Mouse (Mus musculus): Measurements from ENCODE around the gene Phf21a. TPM values are rescaled to one million over a fixed set of nuclear protein-coding genes. Genes with fewer than 3 reads are reported as not detected.
"Not testable (repeated sequence)": the region's sequence is repeated elsewhere in the genome, so short reads cannot be mapped to it uniquely, and the experiment has no call there.

Phf21a gene
- polyA plus RNA-seq, 1 experiment from 2014 or later, result 25.5 TPM

DNA sequence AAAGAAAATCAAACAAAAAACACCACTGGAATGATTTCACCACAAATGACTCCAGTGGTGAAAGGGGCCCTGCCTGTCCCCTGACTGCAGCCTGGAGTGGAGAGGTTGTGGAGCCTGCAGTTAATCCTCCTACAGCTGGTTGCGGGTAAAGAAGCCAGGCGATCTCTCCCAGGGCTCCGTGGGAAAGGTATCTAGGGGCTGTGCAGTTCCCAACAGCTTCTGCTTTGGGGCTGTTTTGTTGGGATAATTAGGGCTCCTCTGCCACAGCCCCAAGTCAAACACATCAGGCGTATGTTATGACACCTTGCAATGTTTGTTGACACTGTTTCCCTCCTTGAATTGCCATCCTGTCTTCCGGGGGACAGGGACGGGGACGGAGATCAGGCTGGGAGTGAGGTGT, 47.5 kb downstream of the Phf21a start:
- no peak overlapping the region for H3K9ac ChIP-seq (ENCODE audit: low read depth, low read length)
- H3K4me1 ChIP-seq (ENCODE audit: control insufficient read depth, insufficient read depth, low read length), result no peaks in the 10 kb centered on the region
- peak overlapping the region; percentile 30 for H3K4me3 ChIP-seq (ENCODE audit: low read depth, low read length)
- no peaks in the 10 kb centered on the region for H3K9me3 ChIP-seq (replicated peaks; ENCODE audit: control insufficient read depth, low read length)
- H3K36me3 ChIP-seq (ENCODE audit: control insufficient read depth, insufficient read depth, low read length), result no peaks in the 10 kb centered on the region
- H3K27ac ChIP-seq (ENCODE audit: low read depth, low read length), result no peak overlapping the region
- H3K27me3 ChIP-seq (ENCODE audit: control insufficient read depth, insufficient read depth, low read length), result no peaks in the 10 kb centered on the region
- no peak for ATAC-seq (replicated peaks; ENCODE audit: insufficient number of reproducible peaks, low FRiP score, low TSS enrichment)
- WGBS (ENCODE audit: insufficient replicate concordance), result 12% methylated on average over 7 of the region's 7 CpGs
- peak overlapping the region; percentile 68 for H3K4me2 ChIP-seq

DNA sequence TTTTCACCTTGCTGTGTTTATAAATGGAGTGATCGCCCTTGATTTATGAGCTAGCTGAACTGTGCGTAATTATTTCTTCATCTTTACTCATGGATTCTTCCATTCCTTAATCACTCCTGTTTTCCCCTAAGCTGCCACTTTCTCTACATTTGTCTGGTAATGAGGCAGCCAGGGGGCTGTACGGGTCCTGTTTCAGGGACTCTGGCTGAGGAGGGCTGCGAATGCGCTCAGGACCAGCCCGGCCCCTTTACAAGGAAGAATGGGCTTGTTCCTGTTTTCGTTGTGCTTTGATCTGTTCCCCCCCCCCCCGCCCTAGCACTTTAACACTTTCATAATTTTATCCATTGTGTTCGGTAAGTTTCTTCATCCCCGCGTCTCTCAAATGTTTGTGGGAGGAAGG, 48.2 kb downstream of the Phf21a start:
- WGBS (ENCODE audit: insufficient replicate concordance), result 10% methylated on average over 11 of the region's 11 CpGs
- peak overlapping the region; percentile 68 for H3K4me2 ChIP-seq
- no peaks in the 10 kb centered on the region for H3K36me3 ChIP-seq (ENCODE audit: control insufficient read depth, insufficient read depth, low read length)
- no peak overlapping the region for H3K27ac ChIP-seq (ENCODE audit: low read depth, low read length)
- no peaks in the 10 kb centered on the region for H3K9me3 ChIP-seq (replicated peaks; ENCODE audit: control insufficient read depth, low read length)
- peak overlapping the region; percentile 30 for H3K4me3 ChIP-seq (ENCODE audit: low read depth, low read length)
- no peaks in the 10 kb centered on the region for H3K27me3 ChIP-seq (ENCODE audit: control insufficient read depth, insufficient read depth, low read length)
- no peak for ATAC-seq (replicated peaks; ENCODE audit: insufficient number of reproducible peaks, low FRiP score, low TSS enrichment)
- no peak overlapping the region for H3K9ac ChIP-seq (ENCODE audit: low read depth, low read length)
- no peaks in the 10 kb centered on the region for H3K4me1 ChIP-seq (ENCODE audit: control insufficient read depth, insufficient read depth, low read length)

DNA sequence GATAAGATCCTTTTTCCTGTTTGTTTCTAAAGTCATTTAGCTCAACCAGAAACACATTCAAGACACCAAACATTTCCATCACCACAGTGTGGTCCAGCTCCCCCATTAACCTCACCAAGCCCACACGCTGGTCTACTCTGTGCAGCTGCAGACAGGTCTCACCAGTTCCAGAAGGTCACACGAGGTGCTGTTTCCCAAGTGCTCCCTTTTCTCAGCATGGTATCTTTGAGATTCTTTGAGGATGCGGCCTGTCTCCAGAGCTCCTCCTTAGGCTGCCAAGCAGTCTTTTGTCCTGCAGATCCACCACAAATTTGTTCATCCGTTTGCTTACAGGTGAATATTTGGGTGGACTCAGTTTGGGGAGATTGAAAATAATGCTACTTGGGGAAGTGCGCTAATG, 51.0 kb downstream of the Phf21a start:
- Histone ChIP-seq H3K36me3 (ENCODE audit: control insufficient read depth, insufficient read depth, low read length) (no peaks in the 10 kb centered on the region), H3K27ac (ENCODE audit: low read depth, low read length) (no peak overlapping the region), H3K27me3 (ENCODE audit: control insufficient read depth, insufficient read depth, low read length) (no peaks in the 10 kb centered on the region), H3K4me2 (no peak overlapping the region), H3K9me3 (replicated peaks; ENCODE audit: control insufficient read depth, low read length) (no peaks in the 10 kb centered on the region), H3K4me3 (ENCODE audit: low read depth, low read length) (no peak overlapping the region), H3K4me1 (ENCODE audit: control insufficient read depth, insufficient read depth, low read length) (no peaks in the 10 kb centered on the region), H3K9ac (ENCODE audit: low read depth, low read length) (no peak overlapping the region)
- WGBS (ENCODE audit: insufficient replicate concordance), result 42% methylated on average over 5 of the region's 5 CpGs
- ATAC-seq (replicated peaks; ENCODE audit: insufficient number of reproducible peaks, low FRiP score, low TSS enrichment), result no peak

DNA sequence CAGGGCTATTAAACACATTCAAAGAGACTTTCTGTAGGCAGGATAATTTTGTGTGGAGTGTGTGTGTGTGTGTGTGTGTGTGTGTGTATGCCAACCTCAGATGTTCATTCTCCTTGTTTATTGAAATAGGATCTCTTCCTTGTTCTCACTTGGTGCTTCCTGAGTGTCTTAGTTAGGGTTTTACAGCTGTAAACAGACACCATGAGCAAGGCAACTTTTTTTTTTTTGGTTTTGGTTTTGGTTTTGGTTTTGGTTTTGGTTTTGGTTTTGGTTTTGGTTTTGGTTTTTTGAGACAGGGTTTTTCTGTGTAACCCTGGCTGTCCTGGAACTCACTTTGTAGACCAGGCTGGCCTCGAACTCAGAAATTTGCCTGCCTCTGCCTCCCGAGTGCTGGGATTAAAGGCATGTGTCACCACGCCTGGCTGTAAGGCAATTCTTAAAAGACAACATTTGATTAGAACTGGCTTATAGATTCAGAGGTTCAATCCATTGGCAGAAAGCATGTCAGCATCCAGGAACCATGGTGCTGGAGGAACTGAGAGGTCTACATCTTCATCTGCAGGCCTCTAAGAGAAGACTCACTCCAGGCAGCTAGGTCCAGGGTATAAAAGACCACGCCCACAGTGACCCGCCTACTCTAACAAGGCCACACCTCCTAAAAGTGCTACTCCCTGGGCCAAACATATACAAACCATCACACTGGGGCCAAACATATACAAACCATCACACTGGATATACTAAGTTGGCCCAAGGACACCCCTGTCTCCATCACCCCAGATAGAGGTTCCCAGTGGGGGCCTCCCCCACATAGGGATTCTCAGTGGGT, 55.2 kb downstream of the Phf21a start:
- not testable (repeated sequence) for H3K4me3 ChIP-seq (ENCODE audit: low read depth, low read length); H3K27ac ChIP-seq (ENCODE audit: low read depth, low read length); H3K27me3 ChIP-seq (ENCODE audit: control insufficient read depth, insufficient read depth, low read length); H3K9me3 ChIP-seq (replicated peaks; ENCODE audit: control insufficient read depth, low read length); H3K36me3 ChIP-seq (ENCODE audit: control insufficient read depth, insufficient read depth, low read length); H3K4me1 ChIP-seq (ENCODE audit: control insufficient read depth, insufficient read depth, low read length); H3K9ac ChIP-seq (ENCODE audit: low read depth, low read length); H3K4me2 ChIP-seq; ATAC-seq (replicated peaks; ENCODE audit: insufficient number of reproducible peaks, low FRiP score, low TSS enrichment)
- WGBS (ENCODE audit: insufficient replicate concordance), result 78% methylated on average over 5 of the region's 5 CpGs

- Histone ChIP-seq H3K27ac (ENCODE audit: low read depth, low read length) (no peak overlapping the region), H3K4me1 (ENCODE audit: control insufficient read depth, insufficient read depth, low read length) (no peaks in the 10 kb centered on the region), H3K27me3 (ENCODE audit: control insufficient read depth, insufficient read depth, low read length) (no peaks in the 10 kb centered on the region), H3K36me3 (ENCODE audit: control insufficient read depth, insufficient read depth, low read length) (no peaks in the 10 kb centered on the region), H3K4me3 (ENCODE audit: low read depth, low read length) (no peak overlapping the region), H3K9me3 (replicated peaks; ENCODE audit: control insufficient read depth, low read length) (no peaks in the 10 kb centered on the region), H3K4me2 (no peak overlapping the region), H3K9ac (ENCODE audit: low read depth, low read length) (no peak overlapping the region)
- ATAC-seq (replicated peaks; ENCODE audit: insufficient number of reproducible peaks, low FRiP score, low TSS enrichment), result no peak
- 57% methylated on average over 10 of the region's 10 CpGs for WGBS (ENCODE audit: insufficient replicate concordance)
Measured at GRCm38 (mm10) chr2:92164291-92164690, 71.4 kb downstream of the Phf21a start.

DNA sequence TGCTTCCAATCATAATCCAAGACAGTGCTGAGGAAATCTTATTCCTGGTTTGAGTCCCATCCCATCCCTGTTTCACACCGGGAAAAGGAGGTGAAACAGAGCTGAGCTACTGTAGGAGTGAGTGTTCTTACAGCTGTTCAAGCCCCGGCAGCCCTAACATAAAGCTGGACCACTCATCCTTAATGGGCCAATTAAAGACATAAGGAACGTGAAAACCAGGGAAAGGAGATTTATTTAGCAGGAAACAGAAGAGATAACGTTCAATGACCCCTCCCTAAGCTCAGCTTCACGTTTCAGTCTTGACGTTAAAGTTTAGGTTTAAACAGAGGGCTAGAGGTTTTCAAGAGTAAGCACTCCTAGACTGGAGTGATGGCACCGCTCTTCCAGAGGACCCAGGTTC, 74.0 kb downstream of the Phf21a start:
- H3K27ac ChIP-seq (ENCODE audit: low read depth, low read length), result no peak overlapping the region
- WGBS (ENCODE audit: insufficient replicate concordance), result 46% methylated on average over 7 of the region's 7 CpGs
- ATAC-seq (replicated peaks; ENCODE audit: insufficient number of reproducible peaks, low FRiP score, low TSS enrichment), result no peak

GRCm38 (mm10) chr2:92171046-92171643, 78.2 kb downstream of the Phf21a start:
- no peak overlapping the region for H3K4me3 ChIP-seq (ENCODE audit: low read depth, low read length)
- no peak overlapping the region for H3K4me2 ChIP-seq
- no peaks in the 10 kb centered on the region for H3K36me3 ChIP-seq (ENCODE audit: control insufficient read depth, insufficient read depth, low read length)
- H3K9me3 ChIP-seq (replicated peaks; ENCODE audit: control insufficient read depth, low read length), result no peaks in the 10 kb centered on the region
- no peaks in the 10 kb centered on the region for H3K27me3 ChIP-seq (ENCODE audit: control insufficient read depth, insufficient read depth, low read length)
- ATAC-seq (replicated peaks; ENCODE audit: insufficient number of reproducible peaks, low FRiP score, low TSS enrichment), result no peak
- H3K9ac ChIP-seq (ENCODE audit: low read depth, low read length), result no peak overlapping the region
- WGBS (ENCODE audit: insufficient replicate concordance), result 50% methylated on average over 8 of the region's 8 CpGs
- no peak overlapping the region for H3K27ac ChIP-seq (ENCODE audit: low read depth, low read length)
- H3K4me1 ChIP-seq (ENCODE audit: control insufficient read depth, insufficient read depth, low read length), result no peaks in the 10 kb centered on the region

More for the DNA sequence above, 74.0 kb downstream of the Phf21a start:
- H3K4me2 ChIP-seq, result no peak overlapping the region
- H3K36me3 ChIP-seq (ENCODE audit: control insufficient read depth, insufficient read depth, low read length), result no peaks in the 10 kb centered on the region
- no peaks in the 10 kb centered on the region for H3K4me1 ChIP-seq (ENCODE audit: control insufficient read depth, insufficient read depth, low read length)
- no peaks in the 10 kb centered on the region for H3K9me3 ChIP-seq (replicated peaks; ENCODE audit: control insufficient read depth, low read length)
- H3K4me3 ChIP-seq (ENCODE audit: low read depth, low read length), result no peak overlapping the region
- H3K27me3 ChIP-seq (ENCODE audit: control insufficient read depth, insufficient read depth, low read length), result no peaks in the 10 kb centered on the region
- H3K9ac ChIP-seq (ENCODE audit: low read depth, low read length), result no peak overlapping the region

- Histone ChIP-seq H3K4me1 (ENCODE audit: control insufficient read depth, insufficient read depth, low read length) (no peaks in the 10 kb centered on the region), H3K4me2 (no peak overlapping the region), H3K36me3 (ENCODE audit: control insufficient read depth, insufficient read depth, low read length) (no peaks in the 10 kb centered on the region), H3K27me3 (ENCODE audit: control insufficient read depth, insufficient read depth, low read length) (no peaks in the 10 kb centered on the region), H3K4me3 (ENCODE audit: low read depth, low read length) (no peak overlapping the region), H3K9me3 (replicated peaks; ENCODE audit: control insufficient read depth, low read length) (no peaks in the 10 kb centered on the region), H3K9ac (ENCODE audit: low read depth, low read length) (no peak overlapping the region), H3K27ac (ENCODE audit: low read depth, low read length) (no peak overlapping the region)
- WGBS (ENCODE audit: insufficient replicate concordance), result 83% methylated on average over 5 of the region's 5 CpGs
- ATAC-seq (replicated peaks; ENCODE audit: insufficient number of reproducible peaks, low FRiP score, low TSS enrichment), result no peak
Measured at GRCm38 (mm10) chr2:92172300-92172699, 79.4 kb downstream of the Phf21a start.

- no peaks in the 10 kb centered on the region for H3K36me3 ChIP-seq (ENCODE audit: control insufficient read depth, insufficient read depth, low read length)
- no peak overlapping the region for H3K4me2 ChIP-seq
- no peaks in the 10 kb centered on the region for H3K9me3 ChIP-seq (replicated peaks; ENCODE audit: control insufficient read depth, low read length)
- H3K27ac ChIP-seq (ENCODE audit: low read depth, low read length), result no peak overlapping the region
- WGBS (ENCODE audit: insufficient replicate concordance), result 82% methylated on average over 4 of the region's 4 CpGs
- no peak overlapping the region for H3K9ac ChIP-seq (ENCODE audit: low read depth, low read length)
- H3K4me3 ChIP-seq (ENCODE audit: low read depth, low read length), result no peak overlapping the region
- ATAC-seq (replicated peaks; ENCODE audit: insufficient number of reproducible peaks, low FRiP score, low TSS enrichment), result no peak
- H3K27me3 ChIP-seq (ENCODE audit: control insufficient read depth, insufficient read depth, low read length), result no peaks in the 10 kb centered on the region
- H3K4me1 ChIP-seq (ENCODE audit: control insufficient read depth, insufficient read depth, low read length), result no peaks in the 10 kb centered on the region
Measured at GRCm38 (mm10) chr2:92173186-92173585, 80.3 kb downstream of the Phf21a start.

All from heart, embryonic 11.5 days (tissue).